Mouse (Mus musculus) bone marrow, adult 2 months (tissue): ENCODE measurements around the gene Trim63. TPM values are rescaled to one million over a fixed set of nuclear protein-coding genes. Genes with fewer than 3 reads are reported as not detected.

Experiments
- H3K27ac ChIP-seq: fragments of 200-500 bp; 2 replicates; pipeline ENCODE4 v1.5.1; 2012; ENCODE audit warnings: low read depth, mild to moderate bottlenecking, control low read depth, inconsistent platforms, low read length; ENCODE audit not compliant: control insufficient read depth, poor library complexity, insufficient read depth
- H3K4me1 ChIP-seq: fragments of 200-500 bp; 2 replicates; pipeline ENCODE4 v1.6.1; 2011; ENCODE audit warnings: low read length; ENCODE audit not compliant: control insufficient read depth, insufficient read depth
- H3K4me3 ChIP-seq: fragments of 200-500 bp; replicated peaks from 2 replicates; pipeline ENCODE3; 2011; ENCODE audit warnings: mild to moderate bottlenecking, low read depth, low read length, control low read depth; ENCODE audit not compliant: control insufficient read depth
- CTCF ChIP-seq: fragments of 200-500 bp; IDR thresholded peaks from 2 replicates; pipeline ENCODE4 v1.5.1; 2011; ENCODE audit warnings: low read length, control low read depth; ENCODE audit not compliant: control insufficient read depth, insufficient read depth
- POLR2A ChIP-seq: fragments of 200-500 bp; IDR thresholded peaks from 2 replicates; pipeline ENCODE4 v1.6.1; 2011; ENCODE audit warnings: low read depth, mild to moderate bottlenecking, control low read depth, low read length, borderline replicate concordance; ENCODE audit not compliant: control insufficient read depth
- WGBS: fragments of 180-500 bp; shearing (Covaris S2); methylation state at CpG from one replicate; pipeline ENCODE4 v1.1.7; 2018; 5-methylcytosine and 5-hydroxymethylcytosine counted together
- polyA plus RNA-seq: library from polyadenylated mRNA; stranded (reverse); fragments of >200 nt; gene quantifications from 2 replicates; pipeline ENCODE4 v1.2.4, GENCODE M21; 2011; ENCODE audit warnings: low replicate concordance; ENCODE audit not compliant: missing spikeins, insufficient read depth, insufficient read length

Gene Trim63
- polyA plus RNA-seq, 1 experiment = 1.1 TPM

- WGBS = 81% methylated on average over 7 of the region's 7 CpGs
- no peak overlapping the region for H3K27ac ChIP-seq
- peaks cover 1% of the 10 kb centered on the region; the same call in 1 of the 2 replicates for H3K4me1 ChIP-seq
- TF ChIP-seq CTCF = no peak
- TF ChIP-seq POLR2A = no peak
- H3K4me3 ChIP-seq = no peak overlapping the region
These were observed 4.8 kb upstream of the Trim63 start for GRCm38 (mm10) chr4:134310106-134310505.

DNA sequence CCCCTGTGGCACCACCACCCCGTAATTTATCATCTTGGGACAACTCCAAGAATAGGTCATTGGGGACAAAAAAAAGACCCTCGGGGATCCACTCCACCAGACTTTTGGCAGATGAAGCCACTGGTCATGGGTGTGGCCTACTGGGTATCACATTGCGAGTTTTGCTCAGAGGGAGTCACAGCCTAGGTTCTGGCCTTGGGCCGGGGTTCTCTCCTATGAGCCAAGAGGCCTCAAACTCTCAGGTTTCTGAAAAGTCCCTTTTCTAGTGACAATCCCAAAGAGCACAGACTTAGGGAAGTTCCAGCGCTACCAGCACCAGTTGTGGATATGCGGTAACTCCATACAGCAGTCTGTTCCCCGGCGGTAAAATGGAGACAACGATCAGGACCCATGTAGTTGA lies 4.3 kb upstream of the Trim63 start:
- Histone ChIP-seq H3K4me1 (peaks cover 1% of the 10 kb centered on the region; the same call in 1 of the 2 replicates), H3K4me3 (no peak overlapping the region), H3K27ac (no peak overlapping the region)
- TF ChIP-seq POLR2A (no peak), CTCF (no peak)
- WGBS = 82% methylated on average over 9 of the region's 9 CpGs

DNA sequence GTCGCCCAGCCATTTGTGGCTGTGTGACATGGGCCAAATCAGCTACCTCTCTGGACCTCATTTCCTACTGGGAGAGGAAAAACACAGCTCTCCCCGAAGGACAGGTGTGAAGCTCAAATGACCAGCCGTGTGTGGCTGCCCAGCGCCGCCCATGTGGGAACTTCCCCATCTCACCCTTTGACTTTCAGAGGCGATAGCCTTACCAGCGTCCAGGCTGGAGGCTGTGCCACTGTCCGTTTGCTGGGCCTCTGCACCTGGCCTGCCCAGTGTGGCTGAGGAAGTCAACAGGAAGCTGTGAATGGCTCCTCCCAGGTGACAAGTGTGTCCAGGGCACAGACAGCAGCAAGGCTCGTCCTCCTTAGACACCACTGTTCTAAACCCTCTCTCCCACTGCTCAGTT lies 3.1 kb upstream of the Trim63 start:
- no peak for TF ChIP-seq CTCF
- TF ChIP-seq POLR2A = no peak
- WGBS = 62% methylated on average over 9 of the region's 9 CpGs

GRCm38 (mm10) chr4:134312341-134312740 lies 2.6 kb upstream of the Trim63 start:
- no peak overlapping the region for H3K4me3 ChIP-seq
- no peaks in the 10 kb centered on the region; the same call in 1 of the 2 replicates for H3K4me1 ChIP-seq
- TF ChIP-seq POLR2A = no peak
- no peak for TF ChIP-seq CTCF
- no peak overlapping the region for H3K27ac ChIP-seq
- 85% methylated on average over 5 of the region's 5 CpGs for WGBS

More for the DNA sequence above, 3.1 kb upstream of the Trim63 start:
- Histone ChIP-seq H3K4me1 (peaks cover 1% of the 10 kb centered on the region; the same call in 1 of the 2 replicates), H3K4me3 (no peak overlapping the region), H3K27ac (peak overlapping the region; percentile 15; the same call in 1 of the 2 replicates)

GRCm38 (mm10) chr4:134312901-134313300 lies 2.0 kb upstream of the Trim63 start:
- WGBS = 92% methylated on average over 6 of the region's 6 CpGs
- Histone ChIP-seq H3K4me3 (no peak overlapping the region), H3K27ac (no peak overlapping the region), H3K4me1 (no peaks in the 10 kb centered on the region; the same call in 1 of the 2 replicates)
- TF ChIP-seq CTCF (peak; percentile 29; the same call in 1 of the 2 replicates), POLR2A (no peak)

DNA sequence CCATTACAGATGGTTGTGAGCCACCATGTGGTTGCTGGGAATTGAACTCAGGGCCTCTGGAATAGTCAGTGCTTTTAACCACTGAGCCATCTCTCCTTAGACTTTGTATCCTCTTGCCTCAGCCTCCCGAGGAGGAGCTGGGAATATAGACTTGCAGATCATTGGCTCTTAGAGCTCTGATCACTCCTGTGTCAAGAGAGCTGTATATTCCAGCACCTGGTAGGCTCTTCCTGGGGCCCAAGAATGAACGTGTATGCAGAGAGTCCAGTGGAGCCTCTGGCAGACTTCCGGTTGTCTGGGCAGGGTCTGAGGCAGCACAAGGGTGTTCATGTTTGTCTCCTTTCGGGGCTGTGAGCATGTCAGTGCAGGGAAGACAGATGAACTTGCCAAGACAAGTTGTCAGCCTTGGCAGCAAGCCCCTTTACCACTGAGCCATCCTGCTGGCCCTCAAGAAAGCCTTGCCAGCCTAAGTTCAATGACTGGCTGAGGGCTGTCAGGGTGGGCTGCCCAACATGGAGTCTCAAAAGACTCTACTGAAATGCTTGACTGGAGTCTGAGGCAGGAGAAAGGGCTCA lies 752 bp upstream of the Trim63 start:
- WGBS = 76% methylated on average over 4 of the region's 4 CpGs
- H3K4me3 ChIP-seq = no peak overlapping the region

DNA sequence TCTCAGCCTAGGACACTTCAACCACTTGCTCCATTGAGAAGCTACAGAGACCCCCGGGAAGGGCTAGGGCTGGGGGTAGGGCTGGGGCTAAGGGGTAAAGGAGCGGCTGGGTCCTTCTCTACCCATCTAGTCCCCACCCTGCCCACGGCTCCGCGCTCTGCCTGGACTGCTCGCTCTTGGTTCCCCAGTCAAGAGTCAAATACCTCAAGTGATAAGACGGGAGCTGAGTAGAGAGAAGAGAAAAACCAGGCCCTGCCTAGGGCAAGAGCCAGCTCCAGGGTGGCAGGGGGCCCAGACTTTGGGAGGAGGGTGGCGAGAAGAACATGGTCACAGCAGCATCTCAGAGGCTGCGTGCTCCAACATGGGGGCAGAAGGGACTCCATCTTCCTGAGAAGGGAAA lies 550 bp downstream of the Trim63 start:
- H3K4me3 ChIP-seq = no peak overlapping the region
- 85% methylated on average over 9 of the region's 9 CpGs for WGBS
- H3K4me1 ChIP-seq = no peaks in the 10 kb centered on the region; the same call in 1 of the 2 replicates
- no peak overlapping the region for H3K27ac ChIP-seq
- no peak for TF ChIP-seq POLR2A
- no peak for TF ChIP-seq CTCF

More for the DNA sequence above, 752 bp upstream of the Trim63 start:
- Histone ChIP-seq H3K4me1 (no peaks in the 10 kb centered on the region; the same call in 1 of the 2 replicates), H3K27ac (no peak overlapping the region)
- TF ChIP-seq POLR2A = no peak
- TF ChIP-seq CTCF = no peak

DNA sequence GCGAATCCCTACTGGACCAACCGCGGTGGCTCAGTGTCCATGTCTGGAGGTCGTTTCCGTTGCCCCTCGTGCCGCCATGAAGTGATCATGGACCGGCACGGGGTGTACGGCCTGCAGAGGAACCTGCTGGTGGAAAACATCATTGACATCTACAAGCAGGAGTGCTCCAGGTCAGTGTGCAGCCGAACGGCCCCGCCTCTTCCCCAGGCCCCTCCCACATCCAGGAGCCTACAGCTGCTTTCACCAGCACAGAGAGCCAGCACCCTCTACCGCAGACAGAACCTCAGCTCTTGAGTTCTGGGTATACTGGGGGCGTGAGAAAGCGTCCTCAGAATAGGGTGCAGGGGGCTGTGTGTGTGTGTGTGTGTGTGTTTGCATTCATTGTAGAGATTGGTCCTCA lies 1.5 kb downstream of the Trim63 start:
- H3K27ac ChIP-seq = no peak overlapping the region
- TF ChIP-seq POLR2A (no peak), CTCF (no peak)
- H3K4me3 ChIP-seq = no peak overlapping the region
- H3K4me1 ChIP-seq = no peaks in the 10 kb centered on the region; the same call in 1 of the 2 replicates
- 46% methylated on average over 16 of the region's 16 CpGs for WGBS

DNA sequence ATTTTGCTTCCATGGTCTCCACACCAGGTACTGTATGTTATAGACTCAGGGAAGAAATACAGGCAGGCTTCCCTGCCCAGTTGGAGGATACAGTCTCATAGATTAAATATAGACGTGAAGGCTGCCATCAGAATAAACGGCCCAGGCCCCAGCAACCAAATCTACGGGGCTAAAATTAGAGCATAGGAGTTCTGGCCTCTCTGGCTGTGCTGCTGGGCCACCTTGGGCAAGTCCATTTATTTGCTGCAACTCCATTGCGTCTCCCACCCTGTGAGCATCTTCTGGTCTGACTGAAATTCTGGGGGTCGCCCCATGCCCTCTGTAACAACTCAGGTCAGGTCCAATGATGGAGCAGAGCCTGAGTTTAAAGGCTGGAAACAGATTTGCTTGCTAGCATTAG lies 4.2 kb downstream of the Trim63 start:
- Histone ChIP-seq H3K27ac (no peak overlapping the region), H3K4me1 (no peaks in the 10 kb centered on the region), H3K4me3 (no peak overlapping the region)
- 84% methylated on average over 5 of the region's 5 CpGs for WGBS
- TF ChIP-seq CTCF (no peak), POLR2A (no peak)
